Mouse (Mus musculus) lung, embryonic 15.5 days (tissue): ENCODE results near the gene Jak1. TPM values are rescaled to one million over a fixed set of nuclear protein-coding genes. Genes with fewer than 3 reads are reported as not detected.

Experiments
- ATAC-seq: fragments of 200-750 bp; cut with Nextera tagmentation; 2 replicates; pipeline ENCODE4 v1.8.0; 2017; ENCODE audit warnings: moderate number of reproducible peaks, borderline replicate concordance; ENCODE audit not compliant: low FRiP score, low TSS enrichment; ENCODE audit errors: extremely low read depth
- H3K27ac ChIP-seq: fragments of 300-500 bp; sonication (generic); 2 replicates; pipeline ENCODE4 v1.5.1; 2015; ENCODE audit warnings: moderate library complexity, mild to moderate bottlenecking, inconsistent platforms
- H3K27me3 ChIP-seq: fragments of 300-500 bp; sonication (generic); 2 replicates; pipeline ENCODE4 v1.6.1; 2015; ENCODE audit warnings: inconsistent platforms
- H3K36me3 ChIP-seq: fragments of 300-500 bp; sonication (generic); 2 replicates; pipeline ENCODE4 v1.6.1; 2015; ENCODE audit warnings: inconsistent platforms
- H3K4me1 ChIP-seq: fragments of 300-500 bp; sonication (generic); 2 replicates; pipeline ENCODE4 v1.6.1; 2015; ENCODE audit warnings: inconsistent platforms
- H3K4me2 ChIP-seq: fragments of 300-500 bp; sonication (generic); 2 replicates; pipeline ENCODE4 v1.6.1; 2015; ENCODE audit warnings: inconsistent platforms, mild to moderate bottlenecking, moderate library complexity
- H3K4me3 ChIP-seq: fragments of 300-500 bp; sonication (generic); 2 replicates; pipeline ENCODE4 v1.5.1; 2015; ENCODE audit warnings: mild to moderate bottlenecking, inconsistent platforms
- H3K9ac ChIP-seq: fragments of 300-500 bp; sonication (generic); 2 replicates; pipeline ENCODE4 v1.6.1; 2015; ENCODE audit warnings: inconsistent platforms
- H3K9me3 ChIP-seq: fragments of 300-500 bp; sonication (generic); 2 replicates; pipeline ENCODE4 v1.6.1; 2016; ENCODE audit warnings: inconsistent platforms
- WGBS: fragments of 180-500 bp; shearing (Covaris S2); methylation state at CpG from one replicate; pipeline ENCODE4 v1.1.7; 2015; 5-methylcytosine and 5-hydroxymethylcytosine counted together
- polyA plus RNA-seq: library from polyadenylated mRNA; unstranded; fragments of >200 nt; fragmentation: Nextera tagmentation; extraction: Ambion mirVana; gene quantifications from 2 replicates; pipeline ENCODE4 v1.2.1, GENCODE M21; 2015

Jak1 gene
- polyA plus RNA-seq, 1 experiment from 2014 or later, result 84.6 TPM

- Histone ChIP-seq H3K4me2 (no peak overlapping the region), H3K27ac (no peak overlapping the region), H3K9me3 (no peaks in the 10 kb centered on the region), H3K4me3 (no peak overlapping the region), H3K36me3 (no peaks in the 10 kb centered on the region), H3K9ac (no peak overlapping the region), H3K27me3 (no peaks in the 10 kb centered on the region), H3K4me1 (peaks cover 9% of the 10 kb centered on the region)
- WGBS, result 34% methylated on average over 1 of the region's 1 CpGs
- ATAC-seq, result no peak
Observed at GRCm38 (mm10) chr4:101234332-101234731, 30.8 kb downstream of the Jak1 start.

DNA sequence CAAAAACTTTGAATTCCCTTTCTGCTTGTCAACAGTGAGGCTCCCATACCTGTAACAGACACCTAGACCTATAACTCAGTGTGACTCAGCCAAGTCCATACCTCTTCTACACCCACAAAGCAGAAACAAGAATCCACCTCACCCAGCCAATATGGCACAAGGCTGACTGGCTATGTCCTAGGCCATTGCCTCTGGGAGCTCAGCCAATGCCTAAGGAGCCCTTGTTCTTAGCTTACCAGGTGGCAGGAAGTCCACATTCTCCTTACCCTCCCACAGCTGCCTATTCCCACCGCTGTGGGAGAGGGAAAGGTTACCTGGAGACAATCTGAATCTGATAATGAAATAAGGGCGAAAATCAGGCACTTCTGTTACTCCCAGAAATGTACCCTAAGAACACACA lies 34.5 kb downstream of the Jak1 start:
- Histone ChIP-seq H3K9me3 (no peaks in the 10 kb centered on the region), H3K4me2 (no peak overlapping the region), H3K4me3 (no peak overlapping the region), H3K27me3 (no peaks in the 10 kb centered on the region), H3K4me1 (peaks cover 9% of the 10 kb centered on the region), H3K36me3 (no peaks in the 10 kb centered on the region), H3K9ac (no peak overlapping the region), H3K27ac (no peak overlapping the region)
- WGBS, result 82% methylated on average over 2 of the region's 2 CpGs
- no peak for ATAC-seq

DNA sequence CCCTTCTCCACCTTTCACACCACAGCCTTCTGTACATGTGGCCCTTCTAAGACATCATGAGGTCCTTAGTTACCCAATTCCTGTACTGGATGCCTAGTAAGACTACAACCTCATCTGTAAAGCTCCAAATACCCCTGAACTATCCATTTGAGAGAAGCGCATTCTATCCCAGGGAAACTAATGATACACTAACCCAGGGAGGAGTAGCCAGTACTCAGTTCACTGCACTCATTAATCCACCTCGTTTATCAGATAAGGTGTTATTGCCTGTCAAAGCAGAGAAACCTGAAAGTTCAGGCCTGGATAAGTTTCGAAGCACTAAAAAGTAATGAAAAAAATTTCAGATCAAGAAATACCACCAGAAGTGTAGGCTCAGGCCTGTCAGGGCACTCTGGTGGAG lies 37.7 kb downstream of the Jak1 start:
- Histone ChIP-seq H3K27me3 (no peaks in the 10 kb centered on the region), H3K4me2 (no peak overlapping the region), H3K36me3 (no peaks in the 10 kb centered on the region), H3K9me3 (no peaks in the 10 kb centered on the region), H3K27ac (no peak overlapping the region), H3K9ac (no peak overlapping the region), H3K4me3 (no peak overlapping the region), H3K4me1 (peaks cover 8% of the 10 kb centered on the region; the same call in 1 of the 2 replicates)
- ATAC-seq, result no peak
- 82% methylated on average over 3 of the region's 3 CpGs for WGBS

- H3K4me2 ChIP-seq, result no peak overlapping the region
- no peak overlapping the region for H3K4me3 ChIP-seq
- WGBS, result 81% methylated on average over 5 of the region's 5 CpGs
- H3K9ac ChIP-seq, result no peak overlapping the region
- no peak for ATAC-seq
- H3K36me3 ChIP-seq, result no peaks in the 10 kb centered on the region
- no peaks in the 10 kb centered on the region for H3K27me3 ChIP-seq
- peaks cover 10% of the 10 kb centered on the region for H3K4me1 ChIP-seq
- no peak overlapping the region for H3K27ac ChIP-seq
- H3K9me3 ChIP-seq, result no peaks in the 10 kb centered on the region
Observed at GRCm38 (mm10) chr4:101225984-101226383, 39.1 kb downstream of the Jak1 start.

DNA sequence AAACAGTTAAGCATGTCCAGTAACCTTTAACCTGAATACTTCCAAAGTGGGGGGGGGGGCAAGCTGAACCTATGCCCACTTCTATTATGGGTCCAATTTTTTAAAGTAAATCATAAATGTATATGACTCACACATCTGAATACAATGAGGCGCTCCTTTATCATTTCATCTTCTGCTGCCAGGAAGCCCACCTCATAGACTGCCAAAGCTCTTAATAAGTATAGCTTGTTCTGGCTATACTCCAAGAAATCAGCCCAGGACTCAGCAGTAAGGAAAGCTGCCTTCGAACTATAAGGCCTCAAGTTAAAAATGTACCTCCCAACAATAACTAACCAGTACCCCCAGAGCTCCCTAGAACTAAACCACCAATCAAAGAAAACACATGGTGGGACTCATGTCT lies 44.1 kb downstream of the Jak1 start:
- Histone ChIP-seq H3K4me3 (no peak overlapping the region), H3K9me3 (no peaks in the 10 kb centered on the region), H3K9ac (no peak overlapping the region), H3K27ac (no peak overlapping the region; the same call in 1 of the 2 replicates), H3K36me3 (no peaks in the 10 kb centered on the region), H3K27me3 (no peaks in the 10 kb centered on the region), H3K4me2 (no peak overlapping the region), H3K4me1 (peaks cover 28% of the 10 kb centered on the region)
- 36% methylated on average over 2 of the region's 2 CpGs for WGBS
- 0 out of 2 replicates have a peak, but pooled peaks have one; percentile 55 for ATAC-seq

- H3K4me1 ChIP-seq, result peaks cover 28% of the 10 kb centered on the region
- WGBS, result 51% methylated on average over 2 of the region's 2 CpGs
- H3K27ac ChIP-seq, result no peak overlapping the region
- H3K4me3 ChIP-seq, result no peak overlapping the region
- no peaks in the 10 kb centered on the region for H3K27me3 ChIP-seq
- no peaks in the 10 kb centered on the region for H3K9me3 ChIP-seq
- no peak overlapping the region for H3K4me2 ChIP-seq
- no peak for ATAC-seq
- H3K9ac ChIP-seq, result no peak overlapping the region
- no peaks in the 10 kb centered on the region for H3K36me3 ChIP-seq
Observed at GRCm38 (mm10) chr4:101219839-101220238, 45.2 kb downstream of the Jak1 start.

DNA sequence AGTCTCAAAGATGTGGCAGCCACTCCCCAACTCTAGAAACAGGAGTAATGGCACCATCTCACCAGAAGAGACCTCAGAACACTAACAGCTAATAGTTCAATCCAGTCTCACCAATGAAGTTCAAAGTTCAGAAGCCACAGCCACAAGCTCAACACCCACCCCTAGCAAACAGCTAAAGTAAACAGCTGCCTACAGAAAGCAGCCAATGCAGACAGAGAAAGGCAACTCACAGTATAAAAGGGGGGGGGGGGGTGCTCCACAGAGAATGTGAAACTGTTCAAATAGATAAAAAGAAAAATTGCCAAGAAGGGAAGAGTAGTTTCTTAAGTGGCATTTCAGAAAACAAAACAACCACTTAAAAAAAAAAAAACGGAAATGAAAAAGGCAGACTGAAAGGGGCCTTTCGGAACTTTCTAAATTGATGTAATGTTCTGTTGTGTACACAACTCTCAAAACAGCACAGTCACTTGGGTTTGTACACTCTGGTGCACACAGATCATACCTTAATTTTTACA lies 48.0 kb downstream of the Jak1 start:
- 47% methylated on average over 2 of the region's 2 CpGs for WGBS
- Histone ChIP-seq H3K27ac (no peak overlapping the region), H3K4me2 (no peak overlapping the region), H3K36me3 (no peaks in the 10 kb centered on the region), H3K4me3 (no peak overlapping the region), H3K9ac (no peak overlapping the region), H3K27me3 (no peaks in the 10 kb centered on the region), H3K4me1 (peaks cover 20% of the 10 kb centered on the region), H3K9me3 (no peaks in the 10 kb centered on the region)
- 0 out of 2 replicates have a peak, but pooled peaks have one; percentile 46 for ATAC-seq

DNA sequence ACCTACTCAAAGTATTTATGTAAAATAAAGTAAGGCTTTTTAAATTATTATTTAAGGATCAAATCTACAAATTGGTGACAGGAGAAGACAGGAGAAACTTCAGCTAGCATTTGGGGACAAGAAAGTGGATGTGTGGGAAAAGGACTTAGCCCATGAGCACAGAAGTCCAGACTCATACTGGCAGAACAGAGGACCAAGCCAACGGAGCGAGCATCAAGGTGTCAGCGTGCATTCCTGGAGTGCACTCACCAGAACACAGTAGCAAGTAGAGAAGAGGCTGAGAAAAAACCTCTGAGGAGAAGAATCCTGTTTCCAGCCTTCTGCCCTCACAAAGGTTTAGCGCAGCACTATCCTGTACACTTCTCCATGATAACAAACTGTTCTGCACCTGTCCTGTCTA lies 48.8 kb downstream of the Jak1 start:
- no peak overlapping the region for H3K4me3 ChIP-seq
- WGBS, result 80% methylated on average over 4 of the region's 4 CpGs
- H3K27ac ChIP-seq, result no peak overlapping the region
- no peaks in the 10 kb centered on the region for H3K36me3 ChIP-seq
- no peaks in the 10 kb centered on the region for H3K27me3 ChIP-seq
- H3K4me2 ChIP-seq, result no peak overlapping the region
- no peak overlapping the region for H3K9ac ChIP-seq
- ATAC-seq, result no peak
- no peaks in the 10 kb centered on the region for H3K9me3 ChIP-seq
- peaks cover 20% of the 10 kb centered on the region for H3K4me1 ChIP-seq

- no peak overlapping the region for H3K4me2 ChIP-seq
- no peak overlapping the region for H3K4me3 ChIP-seq
- no peak for ATAC-seq
- no peaks in the 10 kb centered on the region for H3K9me3 ChIP-seq
- H3K27me3 ChIP-seq, result no peaks in the 10 kb centered on the region
- H3K4me1 ChIP-seq, result peaks cover 11% of the 10 kb centered on the region; the same call in 1 of the 2 replicates
- no peak overlapping the region for H3K27ac ChIP-seq
- 84% methylated on average over 2 of the region's 2 CpGs for WGBS
- no peaks in the 10 kb centered on the region for H3K36me3 ChIP-seq
- no peak overlapping the region for H3K9ac ChIP-seq
Observed at GRCm38 (mm10) chr4:101213477-101213876, 51.6 kb downstream of the Jak1 start.

GRCm38 (mm10) chr4:101207492-101207891 lies 57.6 kb downstream of the Jak1 start:
- Histone ChIP-seq H3K9me3 (no peaks in the 10 kb centered on the region), H3K9ac (no peak overlapping the region), H3K27me3 (no peaks in the 10 kb centered on the region), H3K4me1 (0 out of 2 replicates have a peak, but pooled peaks cover 3% of the 10 kb centered on the region), H3K4me3 (no peak overlapping the region), H3K36me3 (no peaks in the 10 kb centered on the region), H3K27ac (no peak overlapping the region), H3K4me2 (no peak overlapping the region)
- ATAC-seq, result no peak
- 59% methylated on average over 2 of the region's 2 CpGs for WGBS

- H3K9me3 ChIP-seq, result no peaks in the 10 kb centered on the region
- no peak overlapping the region for H3K27ac ChIP-seq
- no peak overlapping the region for H3K9ac ChIP-seq
- H3K4me3 ChIP-seq, result no peak overlapping the region
- no peak for ATAC-seq
- no peak overlapping the region for H3K4me2 ChIP-seq
- no peaks in the 10 kb centered on the region for H3K36me3 ChIP-seq
- H3K27me3 ChIP-seq, result no peaks in the 10 kb centered on the region
- peaks cover 4% of the 10 kb centered on the region; the same call in 1 of the 2 replicates for H3K4me1 ChIP-seq
- WGBS, result 76% methylated on average over 1 of the region's 1 CpGs
Observed at GRCm38 (mm10) chr4:101203518-101203917, 61.6 kb downstream of the Jak1 start.

- H3K4me1 ChIP-seq, result peaks cover 12% of the 10 kb centered on the region
- H3K27me3 ChIP-seq, result no peaks in the 10 kb centered on the region
- ATAC-seq, result no peak
- 83% methylated on average over 10 of the region's 10 CpGs for WGBS
- no peaks in the 10 kb centered on the region for H3K9me3 ChIP-seq
- no peak overlapping the region for H3K27ac ChIP-seq
- no peak overlapping the region for H3K9ac ChIP-seq
- no peak overlapping the region for H3K4me2 ChIP-seq
- H3K36me3 ChIP-seq, result no peaks in the 10 kb centered on the region
- no peak overlapping the region for H3K4me3 ChIP-seq
Observed at GRCm38 (mm10) chr4:101202626-101203025, 62.5 kb downstream of the Jak1 start.
